Mouse (Mus musculus): Measurements from ENCODE around the gene Nbl1. TPM values are rescaled to one million over a fixed set of nuclear protein-coding genes. Genes with fewer than 3 reads are reported as not detected.

Gene Nbl1
- total and polyA plus RNA-seq, 3 experiments, result 0.89 to 2.0 (median 1.5) TPM

GRCm38 (mm10) chr4:139040084-139040839, 52.5 kb downstream of the Nbl1 start:
- H3K27ac ChIP-seq (ENCODE audit: insufficient read depth, low read depth), result no peak overlapping the region
- H3K4me2 ChIP-seq (ENCODE audit: insufficient read depth, low read depth, poor library complexity, severe bottlenecking), result no peak overlapping the region
- H3K27me3 ChIP-seq (replicated peaks), result no peaks in the 10 kb centered on the region
- no peak for DNase-seq (ENCODE audit: extremely low read depth)
- no peaks in the 10 kb centered on the region for H3K79me2 ChIP-seq (replicated peaks; ENCODE audit: control insufficient read depth, extremely low read depth, insufficient read depth, poor library complexity, severe bottlenecking)
- in situ Hi-C loops (cut with MboI; ENCODE audit: low pct_ligation_motif_present, low pct_unique_long_range_greater_than_20kb, low sequenced_read_pairs) (no loop called here), dilution Hi-C loops (cut with MboI; ENCODE audit: extremely low pct_ligation_motif_present, extremely low pct_unique_long_range_greater_than_20kb, low sequenced_read_pairs) (no loop called here)
- H3K4me1 ChIP-seq (ENCODE audit: control insufficient read depth in 1 of 2, insufficient read depth in 2 of 2), result peaks cover 0 to 7% of the 10 kb centered on the region in 2 experiments; a peak in 1 of 4 replicates
- H3K36me3 ChIP-seq (replicated peaks in 1 of 2; ENCODE audit: control insufficient read depth in 1 of 2, insufficient read depth in 1 of 2, low read length in 1 of 2), result peaks cover 9 to 63% of the 10 kb centered on the region in 2 experiments
- no peak overlapping the region for H3K9ac ChIP-seq (ENCODE audit: insufficient read depth, low read depth)
- no peak for TF ChIP-seq UBTF (IDR thresholded peaks at IDR 0.05; ENCODE audit: low read depth, low read length)
- no peak for TF ChIP-seq SIN3A (IDR thresholded peaks at IDR 0.05; ENCODE audit: low read length)
- TF ChIP-seq KAT2A (IDR thresholded peaks at IDR 0.05; ENCODE audit: insufficient replicate concordance, low read length), result no peak
- no peak for TF ChIP-seq ZC3H11A (IDR thresholded peaks at IDR 0.05; ENCODE audit: low read depth, low read length)
- TF ChIP-seq ZKSCAN1 (IDR thresholded peaks at IDR 0.05; ENCODE audit: borderline replicate concordance, low read depth, low read length), result no peak
- no peak for TF ChIP-seq MAZ (IDR thresholded peaks at IDR 0.05; ENCODE audit: low read depth, low read length)
- no peak for TF ChIP-seq BHLHE40 (IDR thresholded peaks at IDR 0.05; ENCODE audit: low read depth, low read length)
- TF ChIP-seq SMC3 (IDR thresholded peaks at IDR 0.05; ENCODE audit: low read depth, low read length), result no peak
- TF ChIP-seq MEF2A (IDR thresholded peaks at IDR 0.05; ENCODE audit: borderline replicate concordance, low read depth, low read length), result no peak
- H3K4me3 ChIP-seq (replicated peaks in 1 of 3; ENCODE audit: low read depth in 2 of 3, low read length in 2 of 3, poor library complexity in 1 of 3), result no peak overlapping the region
- peaks cover 23% of the 10 kb centered on the region for H3K9me3 ChIP-seq (replicated peaks; ENCODE audit: low read length)

- dilution Hi-C loops (cut with MboI; ENCODE audit: extremely low pct_ligation_motif_present, extremely low pct_unique_long_range_greater_than_20kb, low sequenced_read_pairs), result no loop called here
- no peak for DNase-seq (ENCODE audit: extremely low read depth)
- in situ Hi-C loops (cut with MboI; ENCODE audit: low pct_ligation_motif_present, low pct_unique_long_range_greater_than_20kb, low sequenced_read_pairs), result no loop called here
Observed at GRCm38 (mm10) chr4:139037795-139038607, 54.8 kb downstream of the Nbl1 start.

More at GRCm38 (mm10) chr4:139037795-139038607, 54.8 kb downstream of the Nbl1 start:
- Histone ChIP-seq H3K79me2 (replicated peaks; ENCODE audit: control insufficient read depth, extremely low read depth, insufficient read depth, poor library complexity, severe bottlenecking) (no peaks in the 10 kb centered on the region), H3K27ac (ENCODE audit: insufficient read depth, low read depth) (no peak overlapping the region), H3K27me3 (replicated peaks) (no peaks in the 10 kb centered on the region), H3K36me3 (replicated peaks in 1 of 2; ENCODE audit: control insufficient read depth in 1 of 2, insufficient read depth in 1 of 2, low read length in 1 of 2) (peaks cover 15 to 71% of the 10 kb centered on the region in 2 experiments), H3K4me2 (ENCODE audit: insufficient read depth, low read depth, poor library complexity, severe bottlenecking) (no peak overlapping the region), H3K4me1 (ENCODE audit: control insufficient read depth in 1 of 2, insufficient read depth in 2 of 2) (no peaks in the 10 kb centered on the region), H3K9me3 (replicated peaks; ENCODE audit: low read length) (peaks cover 14% of the 10 kb centered on the region), H3K9ac (ENCODE audit: insufficient read depth, low read depth) (no peak overlapping the region), H3K4me3 (replicated peaks in 1 of 3; ENCODE audit: low read depth in 2 of 3, low read length in 2 of 3, poor library complexity in 1 of 3) (no peak overlapping the region)
- TF ChIP-seq ZKSCAN1 (IDR thresholded peaks at IDR 0.05; ENCODE audit: borderline replicate concordance, low read depth, low read length) (no peak), TCF12 (IDR thresholded peaks at IDR 0.05; ENCODE audit: low read depth, low read length) (no peak), RCOR1 (conservative IDR thresholded peaks at IDR 0.05; ENCODE audit: low read depth, low read length) (no peak), MAZ (IDR thresholded peaks at IDR 0.05; ENCODE audit: low read depth, low read length) (no peak), TBP (conservative IDR thresholded peaks at IDR 0.05; ENCODE audit: low read depth, low read length) (no peak), RAD21 (IDR thresholded peaks at IDR 0.05; ENCODE audit: low read depth, low read length) (no peak), PAX5 (IDR thresholded peaks at IDR 0.05; ENCODE audit: low read length) (no peak), MXI1 (IDR thresholded peaks at IDR 0.05; ENCODE audit: low read depth, low read length) (no peak), CTCF (conservative IDR thresholded peaks at IDR 0.05 in 1 of 2, IDR thresholded peaks at IDR 0.05 in 1 of 2; ENCODE audit: low read depth in 2 of 2, low read length in 2 of 2) (no peak), NELFE (IDR thresholded peaks at IDR 0.05; ENCODE audit: low read depth, low read length) (no peak)
